ENCODE assay signal across 25 mouse cellular contexts in the genomic region with DNA sequence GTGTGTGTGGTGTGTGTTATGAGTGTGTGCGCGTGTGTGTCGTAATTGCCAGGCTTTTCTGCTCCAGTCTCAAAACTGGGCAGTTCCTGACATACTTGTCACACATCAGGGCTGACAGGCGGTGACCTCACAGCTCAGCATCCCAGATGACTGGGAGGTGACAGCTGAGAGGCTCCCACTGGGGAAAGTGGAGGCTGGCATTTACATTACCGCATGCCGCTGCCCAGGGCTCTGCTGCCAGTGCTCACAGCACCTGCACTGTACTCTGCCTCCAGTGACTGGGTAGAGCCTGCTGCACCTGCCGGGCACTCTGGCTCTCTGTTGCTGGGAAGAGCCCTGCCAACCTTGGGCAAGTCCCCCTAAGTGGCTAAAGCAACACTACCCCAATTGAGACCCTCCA. TPM values are rescaled to one million over a fixed set of nuclear protein-coding genes. Genes with fewer than 3 reads are reported as not detected.
DNase-seq lines count a peak whose midpoint lies in the region; ATAC-seq and TF ChIP-seq lines count a peak whose summit lies in the region.
"Had no signal": no experiment of that assay in that cellular context is flagged by ENCODE, and none has a peak within 500 bp of the region (broad histone marks: within the 10 kb centered on the region; RNA-seq: fewer than 3 reads in every experiment).

No protein-coding gene starts in this region.

- ATAC-seq in midbrain, embryonic 14.5 days (ENCODE audit: low FRiP score, low TSS enrichment), result no peak
- ATAC-seq in stomach, postnatal 0 days (ENCODE audit: low FRiP score, low TSS enrichment), result no peak
- ATAC-seq: forebrain, embryonic 13.5 days; forebrain, postnatal 0 days; hindbrain, postnatal 0 days had no signal

- no peak overlapping the region for H3K9ac ChIP-seq in midbrain, embryonic 14.5 days (replicated peaks; ENCODE audit: low read length)
- no peak overlapping the region for H3K9ac ChIP-seq in stomach, postnatal 0 days (ENCODE audit: low read length)
- H3K9ac ChIP-seq: forebrain, embryonic 13.5 days; forebrain, postnatal 0 days; hindbrain, embryonic 13.5 days had no signal

- peaks cover 8% of the 10 kb centered on the region; the same call in 1 of the 2 replicates for H3K4me1 ChIP-seq in midbrain, embryonic 10.5 days
- no peaks in the 10 kb centered on the region for H3K4me1 ChIP-seq in midbrain, embryonic 14.5 days (ENCODE audit: control insufficient read depth, insufficient read depth, low read length)
- peaks cover 3% of the 10 kb centered on the region; the same call in 1 of the 2 replicates for H3K4me1 ChIP-seq in stomach, postnatal 0 days (replicated peaks; ENCODE audit: control insufficient read depth, insufficient read depth)

- H3K4me2 ChIP-seq in midbrain, embryonic 14.5 days (ENCODE audit: low read length), result no peak overlapping the region
- no peak overlapping the region for H3K4me2 ChIP-seq in stomach, postnatal 0 days (replicated peaks; ENCODE audit: low read depth)
- H3K4me2 ChIP-seq: forebrain, embryonic 13.5 days; hindbrain, embryonic 13.5 days had no signal

- TF ChIP-seq EP300 in stomach, postnatal 0 days (optimal IDR thresholded peaks at IDR 0.05), result no peak

- H3K36me3 ChIP-seq in midbrain, embryonic 10.5 days, result no peaks in the 10 kb centered on the region
- H3K36me3 ChIP-seq in midbrain, embryonic 14.5 days (ENCODE audit: control insufficient read depth, insufficient read depth, low read length), result no peaks in the 10 kb centered on the region
- H3K36me3 ChIP-seq in stomach, postnatal 0 days (ENCODE audit: control insufficient read depth, insufficient read depth, low read length), result no peaks in the 10 kb centered on the region; the same call in 1 of the 2 replicates
- H3K36me3 ChIP-seq: embryonic facial prominence, embryonic 10.5 days; heart, embryonic 10.5 days; hindbrain, embryonic 13.5 days had no signal

- no peaks in the 10 kb centered on the region for H3K27me3 ChIP-seq in midbrain, embryonic 10.5 days (ENCODE audit: low read depth, poor library complexity, severe bottlenecking)
- H3K27me3 ChIP-seq in midbrain, embryonic 14.5 days (ENCODE audit: control insufficient read depth, insufficient read depth, low read length), result peaks cover 5% of the 10 kb centered on the region; the same call in 1 of the 2 replicates
- no peaks in the 10 kb centered on the region for H3K27me3 ChIP-seq in stomach, postnatal 0 days (ENCODE audit: control insufficient read depth, insufficient read depth, low read length)
- H3K27me3 ChIP-seq: forebrain, embryonic 13.5 days had no signal

- WGBS in midbrain, embryonic 10.5 days, result 90% methylated on average over 7 of the region's 7 CpGs
- WGBS in midbrain, embryonic 14.5 days, result 90% methylated on average over 7 of the region's 7 CpGs
- 84% methylated on average over 7 of the region's 7 CpGs for WGBS in stomach, postnatal 0 days

- H3K27ac ChIP-seq in gastrocnemius, adult 2 months, result peak overlapping the region; percentile 35; the same call in 1 of the 2 replicates
- 0 out of 2 replicates have a peak overlapping the region, but pooled peaks have one; percentile 1 for H3K27ac ChIP-seq in midbrain, embryonic 10.5 days (replicated peaks)
- no peak overlapping the region for H3K27ac ChIP-seq in midbrain, embryonic 14.5 days (replicated peaks; ENCODE audit: low read depth, low read length)
- H3K27ac ChIP-seq in stomach, postnatal 0 days (replicated peaks), result no peak overlapping the region
- H3K27ac ChIP-seq: embryonic facial prominence, embryonic 10.5 days; forebrain, embryonic 13.5 days; heart, embryonic 10.5 days; hindbrain, embryonic 13.5 days; hindbrain, postnatal 0 days had no signal

- intact Hi-C loops in gastrocnemius, adult 2 months (cut with DNase I), result no loop called here

- H3K9me3 ChIP-seq in midbrain, embryonic 10.5 days (replicated peaks), result no peaks in the 10 kb centered on the region
- no peaks in the 10 kb centered on the region for H3K9me3 ChIP-seq in midbrain, embryonic 14.5 days (ENCODE audit: control insufficient read depth, low read length)
- H3K9me3 ChIP-seq in stomach, postnatal 0 days (ENCODE audit: control insufficient read depth, low read length), result no peaks in the 10 kb centered on the region
- H3K9me3 ChIP-seq: embryonic facial prominence, embryonic 10.5 days; forebrain, embryonic 13.5 days; heart, embryonic 10.5 days; hindbrain, embryonic 13.5 days had no signal

- no peak for DNase-seq in gastrocnemius, adult 2 months
- no peak for DNase-seq in gastrocnemius, postnatal 25 days
- DNase-seq in midbrain, embryonic 10.5 days (ENCODE audit: low spot score), result no peak
- DNase-seq in midbrain, embryonic 14.5 days, result no peak
- DNase-seq in 3134 (ENCODE audit: extremely low read depth, insufficient read length, low spot score), result peak; percentile 31
- peak; percentile 14 for DNase-seq in stomach, postnatal 0 days (ENCODE audit: low spot score)
- no peak for DNase-seq in urinary bladder, postnatal 10 days (ENCODE audit: low spot score)
- DNase-seq in left cerebral cortex, adult 8-10 months (ENCODE audit: low spot score in 2 of 2), result no peak
- DNase-seq: adrenal gland, adult 2 months; adrenal gland, postnatal 25 days; cerebellum, adult 2 months; cerebellum, postnatal 36 days; forebrain, postnatal 0 days; heart, adult 18-20 months; heart, postnatal 10 days had no signal

- TF ChIP-seq CTCF in gastrocnemius, adult 2 months (IDR thresholded peaks at IDR 0.05), result no peak
- no peak for TF ChIP-seq CTCF in stomach, postnatal 0 days (IDR thresholded peaks at IDR 0.05; ENCODE audit: low read depth)

- H3K4me3 ChIP-seq in gastrocnemius, adult 2 months, result no peak overlapping the region
- no peak overlapping the region for H3K4me3 ChIP-seq in midbrain, embryonic 10.5 days
- no peak overlapping the region for H3K4me3 ChIP-seq in midbrain, embryonic 14.5 days (replicated peaks; ENCODE audit: low read depth, low read length)
- no peak overlapping the region for H3K4me3 ChIP-seq in stomach, postnatal 0 days (ENCODE audit: low read depth, low read length)
- H3K4me3 ChIP-seq: embryonic facial prominence, embryonic 10.5 days; forebrain, embryonic 13.5 days; heart, embryonic 10.5 days; hindbrain, embryonic 13.5 days had no signal

RNA-seq across cellular contexts. Expression of gene Tspan15, which starts 40.2 kb away (rescaled TPM):
- 1 to 10 TPM; 3.5 to 6.0 TPM for total RNA-seq in gastrocnemius, adult 2 months (2021)
- 1 to 10 TPM; 4.0 to 5.2 TPM for total RNA-seq in gastrocnemius, postnatal 25 days (2021)
- 16.1 and 18.9 TPM in 2 replicates for polyA plus RNA-seq in midbrain, embryonic 10.5 days (2016; fragmentation: Nextera tagmentation; extraction: Ambion mirVana)
- polyA plus RNA-seq in midbrain, embryonic 14.5 days (2014; fragmentation: Nextera tagmentation; extraction: Ambion mirVana), result 12.7 and 13.4 TPM in 2 replicates
- 97.4 and 112 TPM in 2 replicates for polyA plus RNA-seq in stomach, postnatal 0 days (2015; fragmentation: Nextera tagmentation; extraction: Ambion mirVana)
- 10 to 100 TPM; 10.2 to 14.8 (median 13.5) TPM for total RNA-seq in left cerebral cortex, adult 8-10 months (2022)

RNA-seq across cellular contexts. Expression of gene Fam241b, which starts 47.1 kb away (rescaled TPM):
- 1 to 10 TPM in 1 of 2 experiments, under 1 TPM in 1; 0.99 to 1.2 TPM for total RNA-seq in gastrocnemius, adult 2 months (2021)
- total RNA-seq in gastrocnemius, postnatal 25 days (2021), result under 1 TPM; 0.41 to 0.59 TPM
- 19.3 and 23.4 TPM in 2 replicates for polyA plus RNA-seq in midbrain, embryonic 10.5 days (2016; fragmentation: Nextera tagmentation; extraction: Ambion mirVana)
- polyA plus RNA-seq in midbrain, embryonic 14.5 days (2014; fragmentation: Nextera tagmentation; extraction: Ambion mirVana), result 48.3 and 107 TPM in 2 replicates
- polyA plus RNA-seq in stomach, postnatal 0 days (2015; fragmentation: Nextera tagmentation; extraction: Ambion mirVana), result 30.6 and 33.4 TPM in 2 replicates
- 10 to 100 TPM; 47.0 to 57.8 (median 52.5) TPM for total RNA-seq in left cerebral cortex, adult 8-10 months (2022)

RNA-seq across cellular contexts. Expression of gene Neurog3, which starts 57.9 kb away (rescaled TPM):
- not detected for total RNA-seq in gastrocnemius, adult 2 months (2021)
- not detected for total RNA-seq in gastrocnemius, postnatal 25 days (2021)
- polyA plus RNA-seq in midbrain, embryonic 10.5 days (2016; fragmentation: Nextera tagmentation; extraction: Ambion mirVana), result 0.89 and 0.90 TPM in 2 replicates
- polyA plus RNA-seq in midbrain, embryonic 14.5 days (2014; fragmentation: Nextera tagmentation; extraction: Ambion mirVana), result not detected in 2 replicates
- 0.79 and 1.2 TPM in 2 replicates for polyA plus RNA-seq in stomach, postnatal 0 days (2015; fragmentation: Nextera tagmentation; extraction: Ambion mirVana)
- total RNA-seq in left cerebral cortex, adult 8-10 months (2022), result not detected
- total RNA-seq: adrenal gland, adult 2 months; adrenal gland, postnatal 25 days; forebrain, postnatal 0 days; gastrocnemius, adult 8-10 months; gastrocnemius, postnatal 4 days; heart, adult 18-20 months; heart, postnatal 10 days; hematopoietic stem cell, adult 5-6 weeks; hindbrain, postnatal 0 days had no signal
- polyA plus RNA-seq: adrenal gland, adult 2 months; embryonic facial prominence, embryonic 14.5 days; forebrain, postnatal 0 days; heart, embryonic 10.5 days; heart, embryonic 14.5 days; hindbrain, postnatal 0 days had no signal

Comparison
In these comparisons a context has a peak if more than half of its experiments do, and no peak if none do; other contexts are left out.
1. H3K27ac ChIP-seq: peak in gastrocnemius, adult 2 months (single experiment) and midbrain, embryonic 10.5 days (single experiment); none in midbrain, embryonic 14.5 days (single experiment) and stomach, postnatal 0 days (single experiment).
2. DNase-seq: peak in 3134 (single experiment) and stomach, postnatal 0 days (single experiment); none in gastrocnemius, adult 2 months (single experiment), gastrocnemius, postnatal 25 days (single experiment), midbrain, embryonic 10.5 days (single experiment), midbrain, embryonic 14.5 days (single experiment), urinary bladder, postnatal 10 days (single experiment) and left cerebral cortex, adult 8-10 months (0 of 2).
3. RNA of gene Fam241b, which starts 47.1 kb away (total RNA-seq): 47.0 to 57.8 TPM in left cerebral cortex, adult 8-10 months; 0.99 to 1.2 TPM in gastrocnemius, adult 2 months and 0.41 to 0.59 TPM in gastrocnemius, postnatal 25 days; every median in the first group is over 10 times any median in the second.